Mouse (Mus musculus) midbrain, postnatal 0 days (tissue): ENCODE results near the gene Srsf10. TPM values are rescaled to one million over a fixed set of nuclear protein-coding genes. Genes with fewer than 3 reads are reported as not detected.
A peak's percentile ranks its signal among the peaks of the same experiment; 100 is the strongest.

Experiments
- ATAC-seq: fragments of 200-750 bp; cut with Nextera tagmentation; 2 replicates; pipeline ENCODE4 v1.8.0; 2017; ENCODE audit warnings: moderate number of reproducible peaks, mild to moderate bottlenecking, moderate TSS enrichment, moderate library complexity; ENCODE audit not compliant: low FRiP score
- DNase-seq: peaks from one replicate; pipeline ENCODE4 v3.0.0-alpha.2; 2015; ENCODE audit warnings: low spot score
- H3K27ac ChIP-seq: fragments of 300-500 bp; sonication (generic); 2 replicates; pipeline ENCODE4 v1.5.1; 2014; ENCODE audit warnings: low read depth, mild to moderate bottlenecking, low read length, mixed read lengths
- H3K27me3 ChIP-seq: fragments of 300-500 bp; sonication (generic); 2 replicates; pipeline ENCODE4 v1.6.1; 2014; ENCODE audit warnings: low read length, control low read depth, mixed read lengths; ENCODE audit not compliant: insufficient read depth
- H3K36me3 ChIP-seq: fragments of 300-500 bp; sonication (generic); 2 replicates; pipeline ENCODE4 v1.6.1; 2014; ENCODE audit warnings: low read length, control low read depth, mixed read lengths; ENCODE audit not compliant: insufficient read depth
- H3K4me1 ChIP-seq: fragments of 300-500 bp; sonication (generic); 2 replicates; pipeline ENCODE4 v1.6.1; 2014; ENCODE audit warnings: mild to moderate bottlenecking, control low read depth, antibody characterized with exemption, low read length, mixed read lengths; ENCODE audit not compliant: insufficient read depth
- H3K4me2 ChIP-seq: fragments of 300-500 bp; sonication (generic); 2 replicates; pipeline ENCODE4 v1.6.1; 2014; ENCODE audit warnings: low read depth, mild to moderate bottlenecking, low read length, mixed read lengths; ENCODE audit not compliant: poor library complexity, severe bottlenecking
- H3K4me3 ChIP-seq: fragments of 300-500 bp; sonication (generic); 2 replicates; pipeline ENCODE4 v1.5.1; 2014; ENCODE audit warnings: low read depth, mild to moderate bottlenecking, low read length, moderate library complexity
- H3K9ac ChIP-seq: fragments of 300-500 bp; sonication (generic); replicated peaks from 2 replicates; pipeline ENCODE4 v1.6.1; 2014; ENCODE audit warnings: mild to moderate bottlenecking, low read length, moderate library complexity, mixed read lengths; ENCODE audit not compliant: poor library complexity, severe bottlenecking
- H3K9me3 ChIP-seq: fragments of 300-500 bp; sonication (generic); 2 replicates; pipeline ENCODE4 v1.6.1; 2016; ENCODE audit warnings: low read length, control low read depth
- CTCF ChIP-seq: IDR thresholded peaks from 2 replicates; pipeline ENCODE4 v1.5.1; 2016; ENCODE audit warnings: antibody characterized with exemption, mild to moderate bottlenecking
- WGBS: fragments of 180-500 bp; shearing (Covaris S2); extraction: QIAGEN DNeasy Blood & Tissue Kit; methylation state at CpG from one replicate; pipeline ENCODE4 v1.1.7; 2014; 5-methylcytosine and 5-hydroxymethylcytosine counted together
- polyA plus RNA-seq: library from polyadenylated mRNA; unstranded; fragments of >200 nt; fragmentation: Nextera tagmentation; extraction: Ambion mirVana; gene quantifications from 2 replicates; pipeline ENCODE4 v1.2.1, GENCODE M21; 2015
- total RNA-seq: library from RNA; depleted of rRNA; stranded (reverse); fragments of >200 nt; gene quantifications from 2 replicates; pipeline ENCODE4 v1.2.3, GENCODE M21; 2014

The Srsf10 gene
- total and polyA plus RNA-seq, 2 experiments from 2014 or later = 66.6 to 155 TPM

DNA sequence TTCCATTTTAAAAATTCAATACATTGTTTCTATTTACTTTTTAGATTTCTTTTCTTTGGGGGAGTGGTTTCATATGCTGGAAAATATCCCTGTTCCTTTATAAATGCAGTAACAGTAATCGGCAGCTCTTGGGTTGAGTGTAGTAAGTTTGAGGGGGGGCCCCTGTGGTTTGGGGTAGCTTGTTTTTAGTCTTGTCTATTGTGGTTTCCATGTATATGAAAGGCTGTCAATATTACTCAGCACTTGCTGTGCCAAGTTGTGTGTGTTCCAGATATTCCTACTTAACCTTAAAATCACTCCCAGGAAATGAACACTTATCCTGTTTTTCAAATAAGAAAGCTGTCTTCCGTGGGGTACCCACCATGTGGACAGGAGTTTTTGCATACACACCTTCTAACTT lies 13.4 kb downstream of the Srsf10 start:
- Histone ChIP-seq H3K4me1 (peaks cover 7% of the 10 kb centered on the region; the same call in 1 of the 2 replicates), H3K4me3 (no peak overlapping the region), H3K27ac (no peak overlapping the region), H3K9ac (no peak overlapping the region), H3K27me3 (no peaks in the 10 kb centered on the region), H3K9me3 (no peaks in the 10 kb centered on the region), H3K4me2 (no peak overlapping the region), H3K36me3 (0 out of 2 replicates have a peak, but pooled peaks cover 3% of the 10 kb centered on the region)
- 61% methylated on average over 2 of the region's 2 CpGs for WGBS
- ATAC-seq (no peak), DNase-seq (no peak)
- TF ChIP-seq CTCF = no peak

GRCm38 (mm10) chr4:135870227-135871023 lies 14.9 kb downstream of the Srsf10 start:
- H3K4me3 ChIP-seq = 0 out of 2 replicates have a peak overlapping the region, but pooled peaks have one; percentile 5
- H3K4me1 ChIP-seq = peaks cover 7% of the 10 kb centered on the region; the same call in 1 of the 2 replicates
- no peak overlapping the region for H3K27ac ChIP-seq
- H3K27me3 ChIP-seq = no peaks in the 10 kb centered on the region
- DNase-seq (no peak), ATAC-seq (no peak)
- WGBS = 35% methylated on average over 2 of the region's 2 CpGs
- H3K4me2 ChIP-seq = peak overlapping the region; percentile 15; the same call in 1 of the 2 replicates
- H3K36me3 ChIP-seq = 0 out of 2 replicates have a peak, but pooled peaks cover 3% of the 10 kb centered on the region
- no peak overlapping the region for H3K9ac ChIP-seq
- TF ChIP-seq CTCF = no peak
- no peaks in the 10 kb centered on the region for H3K9me3 ChIP-seq

DNA sequence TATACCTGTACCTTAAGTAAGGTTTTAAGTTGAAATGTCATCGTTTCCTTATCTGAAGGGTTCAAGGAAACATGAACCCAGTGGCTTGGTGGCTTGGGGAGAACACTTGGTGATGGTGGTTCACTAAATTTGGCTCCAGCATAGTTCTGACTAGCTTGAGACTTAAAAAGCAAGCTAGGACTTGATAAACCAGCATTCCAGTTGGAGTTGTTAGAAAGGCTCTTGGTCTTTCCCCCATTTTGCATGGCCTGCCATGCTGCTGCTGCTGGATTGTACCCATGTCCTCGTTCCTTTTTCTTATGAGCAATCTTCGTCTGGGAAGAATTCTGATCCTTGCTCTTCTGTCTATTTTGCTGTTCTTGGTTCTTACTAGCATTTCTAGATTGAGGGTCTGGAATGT lies 16.5 kb downstream of the Srsf10 start:
- peak overlapping the region; percentile 72 for H3K4me3 ChIP-seq
- H3K9ac ChIP-seq = 0 out of 2 replicates have a peak overlapping the region, but pooled peaks have one; percentile 89
- peak overlapping the region; percentile 75 for H3K4me2 ChIP-seq
- peak overlapping the region; percentile 100; the same call in 1 of the 2 replicates for H3K27ac ChIP-seq
- no peaks in the 10 kb centered on the region for H3K27me3 ChIP-seq
- no peak for TF ChIP-seq CTCF
- H3K9me3 ChIP-seq = no peaks in the 10 kb centered on the region
- WGBS = 40% methylated on average over 3 of the region's 3 CpGs
- DNase-seq = no peak
- no peak for ATAC-seq
- H3K36me3 ChIP-seq = no peaks in the 10 kb centered on the region
- H3K4me1 ChIP-seq = peaks cover 17% of the 10 kb centered on the region; the same call in 1 of the 2 replicates

DNA sequence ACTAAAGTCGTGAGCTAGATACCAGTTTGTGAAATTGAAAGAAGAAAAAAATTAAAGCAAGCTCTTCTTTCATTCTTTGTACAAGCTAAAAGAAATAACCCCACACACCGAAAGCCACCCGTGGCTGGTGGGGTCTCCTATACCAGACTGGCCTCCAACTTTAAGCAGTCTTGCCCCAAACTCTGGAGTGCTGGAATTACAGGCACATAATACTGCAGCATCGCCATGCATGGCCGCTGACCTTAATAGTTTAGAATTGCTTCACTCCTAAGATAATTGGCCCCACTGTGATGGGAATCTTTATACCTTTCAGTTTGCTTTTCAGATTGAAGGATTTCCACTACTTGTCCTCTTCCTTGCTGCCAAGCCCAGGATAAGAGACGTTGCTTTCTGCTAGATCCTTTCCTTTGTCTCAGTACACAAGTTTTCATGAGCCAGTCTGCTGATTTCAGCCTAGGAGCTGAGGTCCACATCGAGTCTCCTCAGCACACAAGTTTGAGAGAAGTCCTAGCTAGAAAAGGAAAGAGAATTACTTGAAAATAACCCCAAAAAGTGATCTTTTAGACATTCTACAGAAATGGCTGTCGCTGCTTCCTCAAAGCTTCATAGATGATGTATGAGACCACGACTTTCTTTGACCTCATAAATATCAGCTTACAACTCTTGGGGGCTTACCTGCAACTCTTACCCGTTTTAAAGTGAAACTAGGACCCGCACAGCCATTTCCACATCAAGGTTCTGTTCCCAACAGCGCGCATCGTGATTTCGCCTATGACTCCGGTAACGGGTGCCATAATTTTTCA lies 17.2 kb downstream of the Srsf10 start:
- DNase-seq (no peak), ATAC-seq (no peak)
- WGBS = 5% methylated on average over 17 of the region's 17 CpGs
- H3K36me3 ChIP-seq = no peaks in the 10 kb centered on the region
- H3K4me1 ChIP-seq = peaks cover 17% of the 10 kb centered on the region; the same call in 1 of the 2 replicates
- peak overlapping the region; percentile 100 for H3K27ac ChIP-seq
- H3K9me3 ChIP-seq = no peaks in the 10 kb centered on the region
- TF ChIP-seq CTCF = no peak
- peak overlapping the region; percentile 72 for H3K4me3 ChIP-seq
- H3K9ac ChIP-seq = peak overlapping the region; percentile 89
- H3K4me2 ChIP-seq = peak overlapping the region; percentile 75
- H3K27me3 ChIP-seq = no peaks in the 10 kb centered on the region

- Histone ChIP-seq H3K9me3 (no peaks in the 10 kb centered on the region), H3K27ac (peak within 1 kb of the TSS; percentile 100), H3K4me2 (peak within 1 kb of the TSS; percentile 75), H3K27me3 (no peaks in the 10 kb centered on the region), H3K9ac (peak within 1 kb of the TSS; percentile 89), H3K36me3 (no peaks in the 10 kb centered on the region), H3K4me3 (peak within 1 kb of the TSS; percentile 72), H3K4me1 (peaks cover 17% of the 10 kb centered on the region; the same call in 1 of the 2 replicates)
- peak; percentile 97 for DNase-seq
- ATAC-seq = peak; percentile 97
- 0% methylated on average over 50 of the region's 60 CpGs for WGBS
- TF ChIP-seq CTCF = no peak
Observed at GRCm38 (mm10) chr4:135873526-135874202, 18.1 kb downstream of the Srsf10 start, which contains the start of gene Pnrc2. Pnrc2 (minus strand) TSS chr4:135873850.
